Mouse (Mus musculus) CH12.LX (cell line): Measurements from ENCODE around the gene Tmem132d. TPM values are rescaled to one million over a fixed set of nuclear protein-coding genes. Genes with fewer than 3 reads are reported as not detected.

Experiments used
- DNase-seq: peaks from one replicate; pipeline ENCODE4 v3.0.0-alpha.2; 2013; ENCODE audit errors: extremely low read depth
- H3K27ac ChIP-seq: 2 replicates; pipeline ENCODE4 v1.5.1; 2012; ENCODE audit warnings: low read depth, mild to moderate bottlenecking, control low read depth, moderate library complexity; ENCODE audit not compliant: insufficient read depth
- H3K27me3 ChIP-seq: replicated peaks from 2 replicates; pipeline ENCODE3; 2012; ENCODE audit warnings: inconsistent platforms
- H3K36me3 ChIP-seq, 2 experiments: replicated peaks in 1 of 2; 2 replicates each; pipeline versions ENCODE3 to v1.6.1; 2012; ENCODE audit warnings: inconsistent platforms in 1 of 2, low read length in 1 of 2, mild to moderate bottlenecking in 1 of 2, mixed read lengths in 1 of 2, moderate library complexity in 1 of 2; ENCODE audit not compliant: control insufficient read depth in 1 of 2, insufficient read depth in 1 of 2
- H3K4me1 ChIP-seq, 2 experiments: 2 replicates each; pipeline ENCODE4 v1.6.1; 2012; ENCODE audit warnings: inconsistent platforms in 1 of 2, moderate library complexity in 1 of 2; ENCODE audit not compliant: insufficient read depth in 2 of 2, control insufficient read depth in 1 of 2
- H3K4me2 ChIP-seq: 2 replicates; pipeline ENCODE4 v1.6.1; 2012; ENCODE audit warnings: low read depth, mild to moderate bottlenecking, control low read depth; ENCODE audit not compliant: poor library complexity, insufficient read depth, severe bottlenecking
- H3K4me3 ChIP-seq, 3 experiments: fragments of 150-350 bp in 1 of 3; sonication (generic) in 1 of 3; replicated peaks in 1 of 3; 2 replicates each; pipeline versions ENCODE3 to v1.5.1; 2011 to 2012; ENCODE audit warnings: low read depth in 2 of 3, low read length in 2 of 3, mild to moderate bottlenecking in 2 of 3, moderate library complexity in 2 of 3, control low read depth in 1 of 3, improper control_type of control experiment in 1 of 3, inconsistent platforms in 1 of 3, mixed read lengths in 1 of 3; ENCODE audit not compliant: poor library complexity in 1 of 3
- H3K79me2 ChIP-seq: replicated peaks from 2 replicates; pipeline ENCODE4 v1.6.1; 2012; ENCODE audit warnings: mild to moderate bottlenecking, moderate library complexity; ENCODE audit not compliant: control insufficient read depth, poor library complexity, insufficient read depth, severe bottlenecking; ENCODE audit errors: extremely low read depth
- H3K9ac ChIP-seq: 2 replicates; pipeline ENCODE4 v1.6.1; 2012; ENCODE audit warnings: low read depth, mild to moderate bottlenecking, control low read depth, moderate library complexity; ENCODE audit not compliant: insufficient read depth
- H3K9me3 ChIP-seq: replicated peaks from 2 replicates; pipeline ENCODE3; 2012; ENCODE audit warnings: low read length, inconsistent platforms, mixed read lengths
- BHLHE40 ChIP-seq: IDR thresholded peaks from 2 replicates; pipeline ENCODE4 v1.6.1; 2011; ENCODE audit warnings: mild to moderate bottlenecking, low read depth, low read length, improper control_type of control experiment
- CHD1 ChIP-seq: IDR thresholded peaks from 2 replicates; pipeline ENCODE4 v1.6.1; 2012; ENCODE audit warnings: low read depth, low read length, improper control_type of control experiment, inconsistent platforms
- CHD2 ChIP-seq: IDR thresholded peaks from 2 replicates; pipeline ENCODE4 v1.6.1; 2011; ENCODE audit warnings: low read length, improper control_type of control experiment
- GABPA ChIP-seq: IDR thresholded peaks from 2 replicates; pipeline ENCODE4 v1.6.1; 2012; ENCODE audit warnings: low read depth, low read length, improper control_type of control experiment, inconsistent platforms; ENCODE audit not compliant: insufficient replicate concordance
- MEF2A ChIP-seq: IDR thresholded peaks from 2 replicates; pipeline ENCODE4 v1.6.1; 2014; ENCODE audit warnings: low read depth, mild to moderate bottlenecking, inconsistent platforms, low read length, improper control_type of control experiment, borderline replicate concordance
- MYC ChIP-seq: IDR thresholded peaks from 2 replicates; pipeline ENCODE4 v1.6.1; 2011; ENCODE audit warnings: low read depth, mild to moderate bottlenecking, improper control_type of control experiment, low read length
- PAX5 ChIP-seq: IDR thresholded peaks from 2 replicates; pipeline ENCODE4 v1.6.1; 2012; ENCODE audit warnings: low read length, inconsistent platforms, mixed read lengths
- RCOR1 ChIP-seq: conservative IDR thresholded peaks from 2 replicates; pipeline ENCODE4 v1.6.1; 2012; ENCODE audit warnings: low read depth, mild to moderate bottlenecking, inconsistent platforms, low read length, improper control_type of control experiment
- SIN3A ChIP-seq: IDR thresholded peaks from 2 replicates; pipeline ENCODE4 v1.6.1; 2012; ENCODE audit warnings: low read length, improper control_type of control experiment, inconsistent platforms
- TCF12 ChIP-seq: IDR thresholded peaks from 2 replicates; pipeline ENCODE4 v1.6.1; 2014; ENCODE audit warnings: low read depth, mild to moderate bottlenecking, inconsistent platforms, low read length, improper control_type of control experiment
- UBTF ChIP-seq: IDR thresholded peaks from 2 replicates; pipeline ENCODE4 v1.6.1; 2012; ENCODE audit warnings: low read depth, mild to moderate bottlenecking, inconsistent platforms, low read length, improper control_type of control experiment, moderate library complexity
- USF2 ChIP-seq: conservative IDR thresholded peaks from 2 replicates; pipeline ENCODE4 v1.6.1; 2011; ENCODE audit warnings: low read depth, low read length, improper control_type of control experiment
- ZKSCAN1 ChIP-seq: IDR thresholded peaks from 2 replicates; pipeline ENCODE4 v1.6.1; 2012; ENCODE audit warnings: low read depth, inconsistent platforms, low read length, improper control_type of control experiment, borderline replicate concordance
- ZMIZ1 ChIP-seq: IDR thresholded peaks from 2 replicates; pipeline ENCODE4 v1.6.1; 2012; ENCODE audit warnings: low read depth, mild to moderate bottlenecking, inconsistent platforms, low read length, improper control_type of control experiment
- dilution Hi-C: fragments of 300-500 bp; cut with MboI; formaldehyde crosslinking; loops from 2 replicates; pipeline ENCODE4 v1.14.3; 2020; ENCODE audit warnings: low sequenced_read_pairs; ENCODE audit not compliant: extremely low pct_unique_long_range_greater_than_20kb, extremely low pct_ligation_motif_present
- in situ Hi-C: fragments of 300-500 bp; cut with MboI; formaldehyde crosslinking; loops from 3 replicates; pipeline ENCODE4 v1.14.3; 2019; ENCODE audit warnings: low sequenced_read_pairs, low pct_ligation_motif_present, low pct_unique_long_range_greater_than_20kb, mixed read lengths
- polyA plus RNA-seq: library from polyadenylated mRNA; unstranded; fragments of >175 nt; gene quantifications from 2 replicates; pipeline ENCODE4 v1.2.1, GENCODE M21; 2012; ENCODE audit warnings: low read depth; ENCODE audit not compliant: insufficient read length
- total RNA-seq, 2 experiments: library from RNA; depleted of rRNA; stranded (reverse); fragments of 300-350 nt in 1 of 2; fragments of >200 nt in 1 of 2; gene quantifications; 2 replicates each; pipeline ENCODE4 v1.2.3; 2012 to 2014

The Tmem132d gene
- total and polyA plus RNA-seq, 3 experiments = not detected

- TF ChIP-seq PAX5 (no peak), MYC (no peak), CHD1 (no peak), MEF2A (no peak)
- no peaks in the 10 kb centered on the region for H3K27me3 ChIP-seq
- DNase-seq = no peak
- no peak overlapping the region for H3K4me3 ChIP-seq
- no peaks in the 10 kb centered on the region for H3K4me1 ChIP-seq
- H3K4me2 ChIP-seq = no peak overlapping the region
- peaks cover 84% of the 10 kb centered on the region for H3K9me3 ChIP-seq
- no peaks in the 10 kb centered on the region for H3K79me2 ChIP-seq
- H3K9ac ChIP-seq = no peak overlapping the region
- dilution Hi-C loops (no loop called here), in situ Hi-C loops (no loop called here)
- no peaks in the 10 kb centered on the region for H3K36me3 ChIP-seq
- no peak overlapping the region for H3K27ac ChIP-seq
These were observed 674.3 kb downstream of the Tmem132d start for GRCm38 (mm10) chr5:127758576-127758975.

- no peak overlapping the region for H3K4me2 ChIP-seq
These were observed 676.0 kb downstream of the Tmem132d start for GRCm38 (mm10) chr5:127756671-127757423.

GRCm38 (mm10) chr5:127756011-127756410 lies 676.9 kb downstream of the Tmem132d start:
- dilution Hi-C loops = no loop called here
- in situ Hi-C loops = no loop called here

More at GRCm38 (mm10) chr5:127756671-127757423, 676.0 kb downstream of the Tmem132d start:
- Histone ChIP-seq H3K4me1 (no peaks in the 10 kb centered on the region), H3K9ac (no peak overlapping the region), H3K36me3 (no peaks in the 10 kb centered on the region), H3K79me2 (no peaks in the 10 kb centered on the region), H3K27me3 (no peaks in the 10 kb centered on the region), H3K27ac (no peak overlapping the region), H3K9me3 (peaks cover 84% of the 10 kb centered on the region), H3K4me3 (no peak overlapping the region)
- no peak for DNase-seq
- TF ChIP-seq USF2 (no peak), MEF2A (no peak), GABPA (no peak), ZMIZ1 (no peak), ZKSCAN1 (no peak), MYC (no peak), CHD1 (no peak), RCOR1 (no peak), TCF12 (no peak), UBTF (no peak), SIN3A (no peak), BHLHE40 (no peak)
- in situ Hi-C loops = no loop called here
- dilution Hi-C loops = no loop called here

More at GRCm38 (mm10) chr5:127756011-127756410, 676.9 kb downstream of the Tmem132d start:
- no peak overlapping the region for H3K27ac ChIP-seq
- H3K4me3 ChIP-seq = no peak overlapping the region
- no peaks in the 10 kb centered on the region for H3K36me3 ChIP-seq
- no peak for DNase-seq
- H3K27me3 ChIP-seq = no peaks in the 10 kb centered on the region
- H3K9me3 ChIP-seq = peaks cover 86% of the 10 kb centered on the region
- H3K9ac ChIP-seq = no peak overlapping the region
- H3K4me1 ChIP-seq = no peaks in the 10 kb centered on the region
- no peak overlapping the region for H3K4me2 ChIP-seq
- TF ChIP-seq PAX5 (no peak), GABPA (no peak), USF2 (no peak), CHD2 (no peak)
- TF ChIP-seq, all 38 proteins: peak for 0
- H3K79me2 ChIP-seq = no peaks in the 10 kb centered on the region
